In genomic region chr8:47933087-47933486, GRCm38 (mm10) we compare ENCODE assay signal across 17 mouse cellular contexts. TPM values are rescaled to one million over a fixed set of nuclear protein-coding genes. Genes with fewer than 3 reads are reported as not detected.
DNase-seq lines count a peak whose midpoint lies in the region; ATAC-seq and TF ChIP-seq lines count a peak whose summit lies in the region.
"Had no signal": no experiment of that assay in that cellular context is flagged by ENCODE, and none has a peak within 500 bp of the region (broad histone marks: within the 10 kb centered on the region; RNA-seq: fewer than 3 reads in every experiment).

No protein-coding gene starts in this region.

- H3K4me2 ChIP-seq in heart, embryonic 11.5 days, result no peak overlapping the region
- no peak overlapping the region for H3K4me2 ChIP-seq in kidney, postnatal 0 days (ENCODE audit: low read length)
- no peak overlapping the region for H3K4me2 ChIP-seq in embryonic facial prominence, embryonic 14.5 days (ENCODE audit: low read depth, low read length)
- no peak overlapping the region for H3K4me2 ChIP-seq in heart, postnatal 0 days (ENCODE audit: low read depth, low read length)
- H3K4me2 ChIP-seq in forebrain, embryonic 15.5 days (replicated peaks), result no peak overlapping the region
- H3K4me2 ChIP-seq: forebrain, embryonic 13.5 days; liver, embryonic 13.5 days had no signal

- ATAC-seq in heart, embryonic 11.5 days (replicated peaks; ENCODE audit: insufficient number of reproducible peaks, low FRiP score, low TSS enrichment), result no peak
- ATAC-seq in kidney, postnatal 0 days (replicated peaks; ENCODE audit: low FRiP score, low read depth), result no peak
- ATAC-seq in embryonic facial prominence, embryonic 14.5 days (ENCODE audit: low read depth), result no peak
- no peak for ATAC-seq in heart, postnatal 0 days (ENCODE audit: insufficient read depth, low read depth)
- no peak for ATAC-seq in forebrain, embryonic 15.5 days (replicated peaks)

- intact Hi-C loops in heart, postnatal 25 days (cut with DNase I), result loop anchor here (5.0 kb wide), 1 partner anchor 84 kb away; no protein-coding TSS in a partner anchor

- no peak for DNase-seq in heart, postnatal 25 days (ENCODE audit: low spot score)
- DNase-seq in kidney, postnatal 0 days (ENCODE audit: low spot score), result no peak
- no peak for DNase-seq in kidney, postnatal 4 days
- no peak for DNase-seq in embryonic facial prominence, embryonic 14.5 days (ENCODE audit: low spot score)
- DNase-seq in heart, postnatal 0 days (ENCODE audit: low spot score), result no peak
- no peak for DNase-seq in spleen, postnatal 10 days (ENCODE audit: low spot score in 2 of 2)
- DNase-seq: cerebellum, adult 18-20 months; cerebellum, postnatal 25 days; gastrocnemius, postnatal 10 days; liver, embryonic 13.5 days; thymus, postnatal 14 days had no signal

- H3K36me3 ChIP-seq in heart, embryonic 11.5 days (ENCODE audit: control insufficient read depth, insufficient read depth, low read length), result no peaks in the 10 kb centered on the region
- H3K36me3 ChIP-seq in kidney, postnatal 0 days (ENCODE audit: insufficient read depth, low read length), result 0 out of 2 replicates have a peak, but pooled peaks cover 3% of the 10 kb centered on the region
- no peaks in the 10 kb centered on the region for H3K36me3 ChIP-seq in embryonic facial prominence, embryonic 14.5 days (ENCODE audit: control insufficient read depth, insufficient read depth, low read length)
- no peaks in the 10 kb centered on the region for H3K36me3 ChIP-seq in heart, postnatal 0 days (replicated peaks; ENCODE audit: control insufficient read depth, insufficient read depth, low read length)
- no peaks in the 10 kb centered on the region for H3K36me3 ChIP-seq in forebrain, embryonic 15.5 days
- H3K36me3 ChIP-seq: limb, embryonic 12.5 days; liver, embryonic 13.5 days had no signal

- peaks cover 38% of the 10 kb centered on the region for H3K4me1 ChIP-seq in heart, embryonic 11.5 days (ENCODE audit: control insufficient read depth, insufficient read depth, low read length)
- peaks cover 38% of the 10 kb centered on the region for H3K4me1 ChIP-seq in kidney, postnatal 0 days (replicated peaks; ENCODE audit: insufficient read depth, low read length)
- H3K4me1 ChIP-seq in embryonic facial prominence, embryonic 14.5 days (ENCODE audit: control insufficient read depth, insufficient read depth, low read length), result peaks cover 24% of the 10 kb centered on the region
- H3K4me1 ChIP-seq in heart, postnatal 0 days (ENCODE audit: control insufficient read depth, insufficient read depth), result peaks cover 29% of the 10 kb centered on the region
- peaks cover 20% of the 10 kb centered on the region for H3K4me1 ChIP-seq in forebrain, embryonic 15.5 days

- H3K4me3 ChIP-seq in heart, embryonic 11.5 days (ENCODE audit: low read depth, low read length), result no peak overlapping the region
- no peak overlapping the region for H3K4me3 ChIP-seq in kidney, postnatal 0 days (replicated peaks; ENCODE audit: low read depth, low read length)
- no peak overlapping the region for H3K4me3 ChIP-seq in embryonic facial prominence, embryonic 14.5 days (ENCODE audit: low read depth, low read length)
- no peak overlapping the region for H3K4me3 ChIP-seq in heart, postnatal 0 days (ENCODE audit: low read depth, low read length)
- no peak overlapping the region for H3K4me3 ChIP-seq in forebrain, embryonic 15.5 days
- H3K4me3 ChIP-seq: forebrain, embryonic 13.5 days; limb, embryonic 12.5 days; liver, embryonic 13.5 days; megakaryocyte, embryonic 14.5 days had no signal

- TF ChIP-seq EP300 in heart, postnatal 0 days (IDR thresholded peaks at IDR 0.05; ENCODE audit: low read depth), result no peak

- H3K9ac ChIP-seq in heart, embryonic 11.5 days (ENCODE audit: low read depth, low read length), result no peak overlapping the region
- H3K9ac ChIP-seq in kidney, postnatal 0 days (ENCODE audit: low read depth, low read length), result no peak overlapping the region
- no peak overlapping the region for H3K9ac ChIP-seq in embryonic facial prominence, embryonic 14.5 days (ENCODE audit: low read depth, low read length)
- H3K9ac ChIP-seq in heart, postnatal 0 days (replicated peaks; ENCODE audit: low read depth, low read length), result no peak overlapping the region
- H3K9ac ChIP-seq in forebrain, embryonic 15.5 days (replicated peaks), result no peak overlapping the region
- H3K9ac ChIP-seq: forebrain, embryonic 13.5 days; limb, embryonic 12.5 days; liver, embryonic 13.5 days had no signal

- H3K9me3 ChIP-seq in heart, embryonic 11.5 days (replicated peaks; ENCODE audit: control insufficient read depth, low read length), result no peaks in the 10 kb centered on the region
- H3K9me3 ChIP-seq in kidney, postnatal 0 days (replicated peaks; ENCODE audit: low read length), result no peaks in the 10 kb centered on the region
- H3K9me3 ChIP-seq in embryonic facial prominence, embryonic 14.5 days (ENCODE audit: control insufficient read depth, low read length), result no peaks in the 10 kb centered on the region
- no peaks in the 10 kb centered on the region for H3K9me3 ChIP-seq in heart, postnatal 0 days (replicated peaks; ENCODE audit: control insufficient read depth, low read length)
- H3K9me3 ChIP-seq in forebrain, embryonic 15.5 days, result no peaks in the 10 kb centered on the region
- H3K9me3 ChIP-seq: forebrain, embryonic 13.5 days; limb, embryonic 12.5 days; liver, embryonic 13.5 days; megakaryocyte, embryonic 14.5 days had no signal

- no peak for TF ChIP-seq CTCF in kidney, postnatal 0 days (IDR thresholded peaks at IDR 0.05; ENCODE audit: low read depth)
- TF ChIP-seq CTCF in heart, postnatal 0 days (IDR thresholded peaks at IDR 0.05; ENCODE audit: low read depth), result no peak

- H3K27me3 ChIP-seq in heart, embryonic 11.5 days (ENCODE audit: control insufficient read depth, insufficient read depth, low read length), result no peaks in the 10 kb centered on the region
- no peaks in the 10 kb centered on the region for H3K27me3 ChIP-seq in kidney, postnatal 0 days (ENCODE audit: insufficient read depth, low read length)
- no peaks in the 10 kb centered on the region for H3K27me3 ChIP-seq in embryonic facial prominence, embryonic 14.5 days (replicated peaks; ENCODE audit: control insufficient read depth, insufficient read depth, low read length)
- H3K27me3 ChIP-seq in heart, postnatal 0 days (ENCODE audit: control insufficient read depth, insufficient read depth, low read length), result no peaks in the 10 kb centered on the region
- no peaks in the 10 kb centered on the region; the same call in 1 of the 2 replicates for H3K27me3 ChIP-seq in forebrain, embryonic 15.5 days
- H3K27me3 ChIP-seq: forebrain, embryonic 13.5 days; limb, embryonic 12.5 days; liver, embryonic 13.5 days had no signal

- H3K27ac ChIP-seq in heart, embryonic 11.5 days (ENCODE audit: low read depth, low read length), result peak overlapping the region; percentile 84
- peak overlapping the region; percentile 81; the same call in 1 of the 2 replicates for H3K27ac ChIP-seq in kidney, postnatal 0 days
- H3K27ac ChIP-seq in embryonic facial prominence, embryonic 14.5 days (replicated peaks; ENCODE audit: low read depth, low read length), result peak overlapping the region; percentile 76; the same call in 1 of the 2 replicates
- H3K27ac ChIP-seq in heart, postnatal 0 days (ENCODE audit: low read depth), result peak overlapping the region; percentile 85
- no peak overlapping the region for H3K27ac ChIP-seq in forebrain, embryonic 15.5 days (replicated peaks)
- H3K27ac ChIP-seq: hindbrain, postnatal 0 days; liver, embryonic 13.5 days had no signal

- WGBS in heart, embryonic 11.5 days (ENCODE audit: insufficient replicate concordance), result 86% methylated on average over 3 of the region's 3 CpGs
- 83% methylated on average over 3 of the region's 3 CpGs for WGBS in kidney, postnatal 0 days
- WGBS in embryonic facial prominence, embryonic 14.5 days, result 84% methylated on average over 3 of the region's 3 CpGs
- WGBS in heart, postnatal 0 days, result 75% methylated on average over 3 of the region's 3 CpGs
- 94% methylated on average over 3 of the region's 3 CpGs for WGBS in forebrain, embryonic 15.5 days

RNA-seq across cellular contexts. Expression of gene Wwc2, which starts 57.6 kb away (rescaled TPM):
- 14.8 and 15.2 TPM in 2 replicates for polyA plus RNA-seq in heart, embryonic 11.5 days (2014; fragmentation: Nextera tagmentation; extraction: Ambion mirVana)
- total RNA-seq in heart, postnatal 25 days (2021), result 10 to 100 TPM; 25.0 to 28.2 TPM
- polyA plus RNA-seq in kidney, postnatal 0 days (2015; fragmentation: Nextera tagmentation; extraction: Ambion mirVana), result 18.3 and 19.5 TPM in 2 replicates
- polyA plus RNA-seq in embryonic facial prominence, embryonic 14.5 days (2014; fragmentation: Nextera tagmentation; extraction: Ambion mirVana), result 12.5 and 12.7 TPM in 2 replicates
- 18.5 and 21.1 TPM in 2 replicates for total RNA-seq in heart, postnatal 0 days (2014; rRNA removed; ENCODE audit: low replicate concordance)
- polyA plus RNA-seq in heart, postnatal 0 days (2015; fragmentation: Nextera tagmentation; extraction: Ambion mirVana), result 8.0 and 8.2 TPM in 2 replicates
- 4.1 and 4.2 TPM in 2 replicates for polyA plus RNA-seq in forebrain, embryonic 15.5 days (2015; fragmentation: Nextera tagmentation; extraction: Ambion mirVana)
